Mouse (Mus musculus) CD4-positive, CD25-positive, alpha-beta regulatory T cell, adult 4 months (primary cell): ENCODE measurements around the gene Rest. TPM values are rescaled to one million over a fixed set of nuclear protein-coding genes. Genes with fewer than 3 reads are reported as not detected.
A peak's percentile ranks its signal among the peaks of the same experiment; 100 is the strongest.

Source experiments
- ATAC-seq: one replicate; pipeline ENCODE4 v1.8.0; 2017
- polyA plus RNA-seq, 2 experiments: library from polyadenylated mRNA; unstranded; fragments of 100-300 nt; shearing (Covaris generic); gene quantifications; one replicate each; pipeline ENCODE4 v1.2.1; 2017

Gene Rest
- polyA plus RNA-seq, 2 experiments from 2014 or later: 12.7 to 16.2 TPM

- peak; percentile 38 for ATAC-seq
These were observed 985 bp downstream of the Rest start for GRCm38 (mm10) chr5:77266066-77266885.

GRCm38 (mm10) chr5:77266886-77267401 lies 1.7 kb downstream of the Rest start:
- ATAC-seq: peak; percentile 33

- ATAC-seq: no peak
These were observed 2.1 kb downstream of the Rest start for GRCm38 (mm10) chr5:77267441-77267840.

- no peak for ATAC-seq
These were observed 2.8 kb downstream of the Rest start for GRCm38 (mm10) chr5:77267957-77268624.

GRCm38 (mm10) chr5:77269399-77269798 lies 4.1 kb downstream of the Rest start:
- ATAC-seq: no peak

GRCm38 (mm10) chr5:77273151-77273550 lies 7.9 kb downstream of the Rest start:
- ATAC-seq: peak; percentile 90

- ATAC-seq: peak; percentile 64
These were observed 10.7 kb downstream of the Rest start for GRCm38 (mm10) chr5:77275950-77276349.

GRCm38 (mm10) chr5:77277204-77277603 lies 11.9 kb downstream of the Rest start:
- no peak for ATAC-seq

GRCm38 (mm10) chr5:77281518-77282174 lies 16.4 kb downstream of the Rest start:
- ATAC-seq: no peak

- ATAC-seq: no peak
These were observed 17.0 kb downstream of the Rest start for GRCm38 (mm10) chr5:77282242-77282641.

- peak; percentile 69 for ATAC-seq
These were observed 20.4 kb downstream of the Rest start for GRCm38 (mm10) chr5:77285685-77286084.

GRCm38 (mm10) chr5:77286904-77287303 lies 21.6 kb downstream of the Rest start:
- no peak for ATAC-seq

- no peak for ATAC-seq
These were observed 22.6 kb downstream of the Rest start for GRCm38 (mm10) chr5:77287901-77288300.

GRCm38 (mm10) chr5:77289686-77290085 lies 24.4 kb downstream of the Rest start:
- no peak for ATAC-seq

GRCm38 (mm10) chr5:77290606-77291005 lies 25.3 kb downstream of the Rest start:
- ATAC-seq: no peak

- no peak for ATAC-seq
These were observed 27.7 kb downstream of the Rest start for GRCm38 (mm10) chr5:77292803-77293522.

- ATAC-seq: no peak
These were observed 34.2 kb downstream of the Rest start for GRCm38 (mm10) chr5:77299486-77299885.

- no peak for ATAC-seq
These were observed 36.1 kb downstream of the Rest start for GRCm38 (mm10) chr5:77301296-77301903.

GRCm38 (mm10) chr5:77307821-77308553 lies 42.7 kb downstream of the Rest start:
- no peak for ATAC-seq

- ATAC-seq: peak; percentile 48
These were observed 44.0 kb downstream of the Rest start for GRCm38 (mm10) chr5:77309051-77309906.
